Mouse (Mus musculus): ENCODE results near the gene Magea3. TPM values are rescaled to one million over a fixed set of nuclear protein-coding genes. Genes with fewer than 3 reads are reported as not detected.
"Not testable (repeated sequence)": the region's sequence is repeated elsewhere in the genome, so short reads cannot be mapped to it uniquely, and the experiment has no call there.

Magea3 gene
- not detected in 2 replicates for total RNA-seq (2014; fragmentation: Nextera tagmentation)
- total RNA-seq (2017): not detected in 2 replicates

DNA sequence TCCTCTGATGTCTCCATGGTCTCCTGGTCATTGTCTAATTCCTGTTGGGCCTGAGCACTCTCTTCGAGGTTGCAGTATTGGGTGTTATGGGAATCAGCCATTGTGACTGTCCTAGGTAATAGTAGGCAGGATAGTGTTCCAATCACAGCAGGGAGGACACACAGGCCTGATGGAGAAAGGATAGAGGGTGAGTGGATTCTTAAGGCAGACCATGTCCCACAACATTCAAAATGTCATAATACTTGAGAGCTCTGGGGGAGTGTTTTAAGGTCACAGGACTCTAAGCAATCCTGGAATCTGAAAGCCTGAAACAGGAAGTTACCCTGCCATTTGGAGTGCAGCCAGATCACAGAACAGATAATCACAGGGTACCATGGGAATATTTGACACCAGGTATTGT lies at the start of gene Magea3:
TSS of gene Magea3 (minus strand) at position 101 of the 400 bp plus-strand sequence.
- ATAC-seq (replicated peaks; ENCODE audit: low FRiP score, low TSS enrichment, poor library complexity, severe bottlenecking): not testable (repeated sequence)

DNA sequence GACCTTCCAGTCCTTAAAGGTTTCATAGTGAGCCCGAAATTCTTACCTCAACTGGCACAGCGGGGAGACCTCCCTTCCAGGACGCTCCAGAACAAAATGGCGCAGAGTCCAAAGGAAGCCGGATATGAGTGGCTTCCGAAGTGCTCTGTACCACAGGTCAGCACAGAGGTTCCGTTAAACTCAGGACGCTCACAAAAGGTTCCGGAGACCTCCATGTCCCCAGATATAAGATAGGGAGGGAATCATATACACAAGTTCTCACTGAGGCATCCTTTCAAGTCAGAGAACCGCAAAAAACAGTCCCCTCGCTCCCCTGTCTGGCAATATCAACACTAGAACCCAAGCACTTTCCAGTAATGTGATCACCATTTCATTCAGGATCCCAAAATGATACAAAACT lies 46.4 kb upstream of the Magea3 start, which contains the start of gene Magea8:
TSS of gene Magea8 (minus strand) at position 101 of the 400 bp plus-strand sequence.
- not testable (repeated sequence) for ATAC-seq (replicated peaks; ENCODE audit: low FRiP score, low TSS enrichment, poor library complexity, severe bottlenecking)

GRCm38 (mm10) chrX:154935887-154936286 lies 13.4 kb downstream of the Magea3 start, which contains the start of gene Magea6:
TSS of gene Magea6 (minus strand) at chrX:154935987.
- not testable (repeated sequence) for ATAC-seq (replicated peaks; ENCODE audit: low FRiP score, low TSS enrichment, poor library complexity, severe bottlenecking)

Other genes with a start within 250 kb of the Magea3 start
- not detected in 2 replicates for gene Cldn34b1, start 59.2 kb downstream of the Magea3 start, total RNA-seq (2014; fragmentation: Nextera tagmentation)
- not detected in 2 replicates for gene Cldn34b1, start 59.2 kb downstream of the Magea3 start, total RNA-seq (2017)
- gene Magea6, start 13.5 kb downstream of the Magea3 start, total RNA-seq (2014; fragmentation: Nextera tagmentation): not detected in 2 replicates
- gene Magea6, start 13.5 kb downstream of the Magea3 start, total RNA-seq (2017): not detected in 2 replicates
- not detected in 2 replicates for gene Magea8, start 46.3 kb upstream of the Magea3 start, total RNA-seq (2014; fragmentation: Nextera tagmentation)
- not detected in 2 replicates for gene Magea8, start 46.3 kb upstream of the Magea3 start, total RNA-seq (2017)
- not detected in 2 replicates for gene Magea5, start 113.6 kb upstream of the Magea3 start, total RNA-seq (2014; fragmentation: Nextera tagmentation)
- not detected in 2 replicates for gene Magea5, start 113.6 kb upstream of the Magea3 start, total RNA-seq (2017)
- gene Magea1, start 140.3 kb upstream of the Magea3 start, total RNA-seq (2014; fragmentation: Nextera tagmentation): not detected in 2 replicates
- gene Magea1, start 140.3 kb upstream of the Magea3 start, total RNA-seq (2017): not detected in 2 replicates
- not detected in 2 replicates for gene Magea2, start 144.2 kb upstream of the Magea3 start, total RNA-seq (2014; fragmentation: Nextera tagmentation)
- gene Magea2, start 144.2 kb upstream of the Magea3 start, total RNA-seq (2017): not detected in 2 replicates
- gene Cldn34b2, start 178.9 kb upstream of the Magea3 start, total RNA-seq (2014; fragmentation: Nextera tagmentation): not detected in 2 replicates
- gene Cldn34b2, start 178.9 kb upstream of the Magea3 start, total RNA-seq (2017): not detected in 2 replicates

All from megakaryocyte-erythroid progenitor cell, adult 5-6 weeks (primary cell).